ENCODE assay signal across 8 mouse cellular contexts in the genomic region with DNA sequence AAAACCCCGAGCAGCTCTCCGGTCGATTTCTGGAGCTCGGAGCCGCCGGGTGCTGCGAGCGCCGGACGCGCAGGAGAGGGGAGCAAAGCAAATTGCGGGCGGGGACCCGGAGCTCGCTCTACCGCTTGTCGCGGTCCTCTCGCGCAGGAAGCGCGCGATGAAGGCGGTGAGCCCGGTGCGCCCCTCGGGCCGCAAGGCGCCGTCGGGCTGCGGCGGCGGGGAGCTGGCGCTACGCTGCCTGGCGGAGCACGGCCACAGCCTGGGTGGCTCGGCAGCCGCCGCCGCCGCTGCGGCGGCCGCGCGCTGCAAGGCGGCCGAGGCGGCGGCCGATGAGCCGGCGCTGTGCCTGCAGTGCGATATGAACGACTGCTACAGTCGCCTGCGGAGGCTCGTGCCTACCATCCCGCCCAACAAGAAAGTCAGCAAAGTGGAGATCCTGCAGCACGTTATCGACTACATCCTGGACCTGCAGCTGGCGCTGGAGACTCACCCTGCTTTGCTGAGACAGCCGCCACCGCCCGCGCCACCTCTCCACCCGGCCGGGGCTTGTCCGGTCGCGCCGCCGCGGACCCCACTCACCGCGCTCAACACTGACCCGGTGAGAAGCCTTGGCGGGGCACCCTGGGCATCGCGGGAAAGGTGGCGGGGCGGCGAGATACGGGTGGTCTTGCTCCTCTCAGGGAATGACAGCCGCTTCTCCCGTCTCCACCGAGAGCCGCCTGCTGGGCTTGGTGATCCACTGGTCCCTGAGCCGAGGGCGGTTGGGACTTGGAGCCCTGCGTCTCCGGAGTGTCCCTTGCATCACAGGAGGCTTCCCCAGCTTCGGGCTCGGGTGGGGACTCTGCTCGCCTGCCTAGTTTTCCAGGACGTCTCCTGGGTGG. TPM values are rescaled to one million over a fixed set of nuclear protein-coding genes. Genes with fewer than 3 reads are reported as not detected.
A peak's percentile ranks its signal among the peaks of the same experiment; 100 is the strongest.
DNase-seq lines count a peak whose midpoint lies in the region; ATAC-seq and TF ChIP-seq lines count a peak whose summit lies in the region.

No protein-coding gene starts in this region.

- H3K4me2 ChIP-seq in forebrain, embryonic 14.5 days (ENCODE audit: low read length) = peak overlapping the region; percentile 73
- peak overlapping the region; percentile 85 for H3K4me2 ChIP-seq in liver, postnatal 0 days (ENCODE audit: low read depth, low read length)

- no peaks in the 10 kb centered on the region for H3K36me3 ChIP-seq in ES-E14 (ENCODE audit: control insufficient read depth, insufficient read depth, low read length, poor library complexity, severe bottlenecking)
- no peaks in the 10 kb centered on the region for H3K36me3 ChIP-seq in forebrain, embryonic 14.5 days (ENCODE audit: control insufficient read depth, insufficient read depth, low read length)
- no peaks in the 10 kb centered on the region for H3K36me3 ChIP-seq in liver, postnatal 0 days (replicated peaks; ENCODE audit: insufficient read depth, low read length)

- H3K4me3 ChIP-seq in ES-E14 (ENCODE audit: insufficient read depth in 1 of 2, low read depth in 1 of 2, low read length in 2 of 2, poor library complexity in 1 of 2, severe bottlenecking in 1 of 2) = peak overlapping the region; percentile 84
- H3K4me3 ChIP-seq in brown adipose tissue, adult 24 weeks (ENCODE audit: insufficient read depth, low read depth, low read length) = peak overlapping the region; percentile 76
- H3K4me3 ChIP-seq in forebrain, embryonic 14.5 days (ENCODE audit: low read depth, low read length) = peak overlapping the region; percentile 89
- peak overlapping the region; percentile 55 for H3K4me3 ChIP-seq in liver, postnatal 0 days (ENCODE audit: low read depth, low read length)

- H3K9ac ChIP-seq in ES-E14 (ENCODE audit: insufficient read depth, low read depth, low read length, poor library complexity, severe bottlenecking) = peak overlapping the region; percentile 82
- peak overlapping the region; percentile 99 for H3K9ac ChIP-seq in forebrain, embryonic 14.5 days (ENCODE audit: low read length)
- H3K9ac ChIP-seq in liver, postnatal 0 days (replicated peaks) = peak overlapping the region; percentile 50

- DNase-seq in ES-E14 (ENCODE audit: low read depth, low spot score) = no peak
- DNase-seq in forebrain, embryonic 14.5 days (ENCODE audit: low spot score) = peak; percentile 64
- DNase-seq in heart, postnatal 10 days = peak; percentile 62 to 68
- peak; percentile 11 to 30 for DNase-seq in layer of hippocampus, adult 18-20 months (ENCODE audit: low spot score in 2 of 2)
- peak; percentile 32 for DNase-seq in liver, postnatal 0 days
- peak; percentile 13 for DNase-seq in ovary, adult 18-20 months (ENCODE audit: low spot score)

- no peaks in the 10 kb centered on the region for H3K9me3 ChIP-seq in ES-E14 (ENCODE audit: control insufficient read depth, insufficient read depth, low read depth, low read length)
- no peaks in the 10 kb centered on the region for H3K9me3 ChIP-seq in forebrain, embryonic 14.5 days (replicated peaks; ENCODE audit: control insufficient read depth, low read length)
- no peaks in the 10 kb centered on the region for H3K9me3 ChIP-seq in liver, postnatal 0 days (ENCODE audit: low read length)

- TF ChIP-seq EP300 in liver, postnatal 0 days (IDR thresholded peaks at IDR 0.05; ENCODE audit: low read depth) = no peak

- peak; percentile 49 for ATAC-seq in forebrain, embryonic 14.5 days
- ATAC-seq in liver, postnatal 0 days = peak; percentile 43
- ATAC-seq in CD4-positive, CD25-positive, alpha-beta regulatory T cell, adult 4 months = no peak

- intact Hi-C loops in heart, postnatal 10 days (cut with DNase I) = loop anchor here (1.0 kb wide), 1 partner anchor 33 kb away; no protein-coding TSS in a partner anchor

- under 1% methylated on average over 97 of the region's 98 CpGs for WGBS in forebrain, embryonic 14.5 days
- under 1% methylated on average over 92 of the region's 98 CpGs for WGBS in liver, postnatal 0 days (ENCODE audit: insufficient replicate concordance)

- in situ Hi-C loops in ES-E14 (cut with MboI; ENCODE audit: low sequenced_read_pairs in 2 of 2, unreplicated experiment in 2 of 2) = no loop called here

- no peaks in the 10 kb centered on the region for H3K27me3 ChIP-seq in forebrain, embryonic 14.5 days (replicated peaks; ENCODE audit: control insufficient read depth, insufficient read depth, low read length)
- H3K27me3 ChIP-seq in liver, postnatal 0 days (ENCODE audit: insufficient read depth, low read length) = peaks cover 40% of the 10 kb centered on the region

- peaks cover 1 to 3% of the 10 kb centered on the region in 2 experiments; a peak in 2 of 4 replicates for H3K4me1 ChIP-seq in ES-E14 (ENCODE audit: control insufficient read depth in 2 of 2, insufficient read depth in 2 of 2, low read length in 2 of 2, poor library complexity in 1 of 2)
- H3K4me1 ChIP-seq in brown adipose tissue, adult 24 weeks (ENCODE audit: control insufficient read depth, insufficient read depth, insufficient read length, low read length) = no peaks in the 10 kb centered on the region
- H3K4me1 ChIP-seq in forebrain, embryonic 14.5 days (ENCODE audit: control insufficient read depth, insufficient read depth, low read length) = peaks cover 12% of the 10 kb centered on the region
- H3K4me1 ChIP-seq in liver, postnatal 0 days (ENCODE audit: insufficient read depth) = no peaks in the 10 kb centered on the region; the same call in 1 of the 2 replicates

- 0 out of 2 replicates have a peak overlapping the region, but pooled peaks have one; percentile 8 for H3K27ac ChIP-seq in ES-E14 (ENCODE audit: insufficient read depth, low read depth, low read length, poor library complexity, severe bottlenecking)
- H3K27ac ChIP-seq in brown adipose tissue, adult 24 weeks (replicated peaks; ENCODE audit: low read depth, low read length) = no peak overlapping the region
- H3K27ac ChIP-seq in forebrain, embryonic 14.5 days (ENCODE audit: low read depth, low read length) = peak overlapping the region; percentile 98
- peak overlapping the region; percentile 39; the same call in 1 of the 2 replicates for H3K27ac ChIP-seq in liver, postnatal 0 days (ENCODE audit: low read depth)

- TF ChIP-seq CTCF in liver, postnatal 0 days (IDR thresholded peaks at IDR 0.05; ENCODE audit: low read depth) = no peak

TF ChIP-seq in ES-E14, 5 proteins besides CTCF, POLR2A, EP300 and RAD21:
- no peak for TF ChIP-seq ZNF384 (IDR thresholded peaks at IDR 0.05; ENCODE audit: low read depth, low read length)
- no peak for TF ChIP-seq HCFC1 (IDR thresholded peaks at IDR 0.05; ENCODE audit: borderline replicate concordance, insufficient read depth, low read length)
- no peak for TF ChIP-seq CHD2 (IDR thresholded peaks at IDR 0.05; ENCODE audit: low read depth, low read length)
- TF ChIP-seq ZC3H11A (IDR thresholded peaks at IDR 0.05; ENCODE audit: borderline replicate concordance, low read depth, low read length) = no peak
- TF ChIP-seq MAFK (IDR thresholded peaks at IDR 0.05; ENCODE audit: insufficient read depth, low read depth, low read length) = no peak

RNA-seq across cellular contexts. Expression of a gene that starts 0.6 kb away (rescaled TPM):
- 0.76 and 0.79 TPM in 2 replicates for total RNA-seq in ES-E14 (2012; rRNA removed)
- polyA plus RNA-seq in brown adipose tissue, adult 24 weeks (2012; ENCODE audit: insufficient read depth, insufficient read length, missing spikeins) = 1.1 and 1.2 TPM in 2 replicates
- 49.6 and 61.8 TPM in 2 replicates for polyA plus RNA-seq in forebrain, embryonic 14.5 days (2014; fragmentation: Nextera tagmentation; extraction: Ambion mirVana)
- total RNA-seq in heart, postnatal 10 days (2021) = 1 to 10 TPM; 2.3 to 2.8 TPM
- 10 to 100 TPM; 52.9 to 53.3 TPM for total RNA-seq in layer of hippocampus, adult 18-20 months (2021)
- 0.47 and 0.71 TPM in 2 replicates for polyA plus RNA-seq in liver, postnatal 0 days (2015; fragmentation: Nextera tagmentation; extraction: Ambion mirVana)
- polyA plus RNA-seq in CD4-positive, CD25-positive, alpha-beta regulatory T cell, adult 4 months (2017; shearing (Covaris generic)) = not detected

Comparison
In these comparisons a context has a peak if more than half of its experiments do, and no peak if none do; other contexts are left out.
1. RNA of a gene that starts 0.6 kb away (polyA plus RNA-seq): 49.6 to 61.8 TPM in forebrain, embryonic 14.5 days; 1.1 to 1.2 TPM in brown adipose tissue, adult 24 weeks, 0.47 to 0.71 TPM in liver, postnatal 0 days and not detected in CD4-positive, CD25-positive, alpha-beta regulatory T cell, adult 4 months; every median in the first group is over 10 times any median in the second.
2. Peak in every context shown above with its lines, with median percentiles within 50 percentile points of each other: H3K4me3 ChIP-seq and H3K9ac ChIP-seq.